9 mouse cellular contexts compared by ENCODE assay signal in genomic region chr3:121425861-121426620, GRCm38 (mm10). TPM values are rescaled to one million over a fixed set of nuclear protein-coding genes. Genes with fewer than 3 reads are reported as not detected.
A peak's percentile ranks its signal among the peaks of the same experiment; 100 is the strongest.
DNase-seq lines count a peak whose midpoint lies in the region; ATAC-seq and TF ChIP-seq lines count a peak whose summit lies in the region.
"Had no signal": no experiment of that assay in that cellular context is flagged by ENCODE, and none has a peak within 500 bp of the region (broad histone marks: within the 10 kb centered on the region; RNA-seq: fewer than 3 reads in every experiment).

TSS of gene Cnn3 (plus strand) at chr3:121426497.

- TF ChIP-seq CTCF in layer of hippocampus, adult 2 months (conservative IDR thresholded peaks at IDR 0.05): no peak
- no peak for TF ChIP-seq CTCF in lung, embryonic 14.5 days (IDR thresholded peaks at IDR 0.05; ENCODE audit: low read depth)
- no peak for TF ChIP-seq CTCF in thymus, adult 2 months (IDR thresholded peaks at IDR 0.05; ENCODE audit: borderline replicate concordance, control insufficient read depth, extremely low read depth, insufficient read depth, low read length, poor library complexity)

- peak; percentile 57; the same call in 1 of the 2 replicates for TF ChIP-seq POLR2A in thymus, adult 2 months (IDR thresholded peaks at IDR 0.05; ENCODE audit: control insufficient read depth, extremely low read depth, insufficient read depth, low read length, poor library complexity)

- peak within 1 kb of the TSS; percentile 92 for H3K4me2 ChIP-seq in lung, embryonic 14.5 days

- 0 out of 2 replicates have a peak, but pooled peaks cover 4% of the 10 kb centered on the region for H3K36me3 ChIP-seq in lung, embryonic 14.5 days (ENCODE audit: insufficient read depth)
- H3K36me3 ChIP-seq in thymus, adult 2 months (ENCODE audit: control insufficient read depth, insufficient read depth, low read length): no peaks in the 10 kb centered on the region

- H3K9me3 ChIP-seq in lung, embryonic 14.5 days (ENCODE audit: low read depth, low read length): no peaks in the 10 kb centered on the region

- H3K9ac ChIP-seq in lung, embryonic 14.5 days: peak within 1 kb of the TSS; percentile 97

- peaks cover 21% of the 10 kb centered on the region for H3K4me1 ChIP-seq in lung, embryonic 14.5 days (ENCODE audit: insufficient read depth)
- peaks cover 16% of the 10 kb centered on the region for H3K4me1 ChIP-seq in thymus, adult 2 months (replicated peaks; ENCODE audit: control insufficient read depth, insufficient read depth, low read length)

- H3K27me3 ChIP-seq in lung, embryonic 14.5 days (ENCODE audit: insufficient read depth, low read length): peaks cover 3% of the 10 kb centered on the region; the same call in 1 of the 2 replicates
- no peaks in the 10 kb centered on the region for H3K27me3 ChIP-seq in thymus, adult 2 months (ENCODE audit: control insufficient read depth, insufficient read depth, low read length)

- under 1% methylated on average over 64 of the region's 66 CpGs for WGBS in lung, embryonic 14.5 days
- under 1% methylated on average over 63 of the region's 66 CpGs for WGBS in thymus, adult 2 months

- H3K4me3 ChIP-seq in layer of hippocampus, adult 2 months: peak within 1 kb of the TSS; percentile 85
- H3K4me3 ChIP-seq in lung, embryonic 14.5 days (ENCODE audit: low read depth, low read length): peak within 1 kb of the TSS; percentile 89
- H3K4me3 ChIP-seq in thymus, adult 2 months (ENCODE audit: control insufficient read depth, insufficient read depth, low read length): peak within 1 kb of the TSS; percentile 88

- H3K27ac ChIP-seq in layer of hippocampus, adult 2 months: peak within 1 kb of the TSS; percentile 96
- H3K27ac ChIP-seq in lung, embryonic 14.5 days (ENCODE audit: low read depth): peak within 1 kb of the TSS; percentile 100
- no peak within 1 kb of the TSS; the same call in 1 of the 2 replicates for H3K27ac ChIP-seq in thymus, adult 2 months (ENCODE audit: control insufficient read depth, insufficient read depth, low read length)
- H3K27ac ChIP-seq: macrophage had no signal

- ATAC-seq in lung, embryonic 14.5 days (ENCODE audit: insufficient read depth): peak; percentile 93

- peak; percentile 92 for DNase-seq in MN1 (ENCODE audit: low spot score)
- peak; percentile 82 for DNase-seq in cerebellum, adult 8-10 months
- peak; percentile 94 for DNase-seq in forelimb bud, embryonic 11.5 days (ENCODE audit: low read depth, low spot score)
- DNase-seq in heart, postnatal 4 days: peak; percentile 95
- peak; percentile 89 to 90 for DNase-seq in layer of hippocampus, adult 2 months (ENCODE audit: low spot score in 2 of 2)
- DNase-seq in lung, embryonic 14.5 days: peak; percentile 97
- peak; percentile 93 for DNase-seq in ovary, adult 18-20 months (ENCODE audit: low spot score)
- DNase-seq in thymus, adult 2 months: peak; percentile 85

RNA-seq across cellular contexts. Expression of gene Cnn3, which starts in this region (rescaled TPM):
- 100 to 1,000 TPM; 162 to 167 TPM for total RNA-seq in heart, postnatal 4 days (2021)
- 100 to 1,000 TPM in 1 of 2 experiments, 10 to 100 TPM in 1; 100.0 to 108 TPM for total RNA-seq in layer of hippocampus, adult 2 months (2021)
- polyA plus RNA-seq in lung, embryonic 14.5 days (2014; fragmentation: Nextera tagmentation; extraction: Ambion mirVana): 671 and 678 TPM in 2 replicates
- 199 and 212 TPM in 2 replicates for polyA plus RNA-seq in thymus, adult 2 months (2012; rRNA removed)
